Mouse (Mus musculus) hindbrain, embryonic 13.5 days (tissue): ENCODE results near the gene Krtap1-4. TPM values are rescaled to one million over a fixed set of nuclear protein-coding genes. Genes with fewer than 3 reads are reported as not detected.

Experiments
- polyA plus RNA-seq: library from polyadenylated mRNA; unstranded; fragments of >200 nt; fragmentation: Nextera tagmentation; extraction: Ambion mirVana; gene quantifications from 2 replicates; pipeline ENCODE4 v1.2.1, GENCODE M21; 2015

The Krtap1-4 gene
- polyA plus RNA-seq, 1 experiment from 2014 or later = not detected

Other genes starting within 250 kb of the Krtap1-4 start
- 0.13 and 0.21 TPM in 2 replicates for gene Krt26, start 245.7 kb downstream of the Krtap1-4 start, polyA plus RNA-seq
- gene Krt27, start 232.6 kb downstream of the Krtap1-4 start, polyA plus RNA-seq = not detected in 2 replicates
- gene Krt28, start 208.8 kb downstream of the Krtap1-4 start, polyA plus RNA-seq = 0.43 and 0.47 TPM in 2 replicates
- 32.7 and 41.6 TPM in 2 replicates for gene Krt10, start 194.3 kb downstream of the Krtap1-4 start, polyA plus RNA-seq
- gene Krt12, start 161.4 kb downstream of the Krtap1-4 start, polyA plus RNA-seq = 0.13 TPM in 1 of 2 replicates, not detected in the other
- 0.17 and 0.22 TPM in 2 replicates for gene Krt20, start 145.5 kb downstream of the Krtap1-4 start, polyA plus RNA-seq
- 0.10 and 0.17 TPM in 2 replicates for gene Krt23, start 90.5 kb downstream of the Krtap1-4 start, polyA plus RNA-seq
- gene Krt39, start 62.3 kb downstream of the Krtap1-4 start, polyA plus RNA-seq = not detected in 2 replicates
- gene Krt40, start 40.5 kb downstream of the Krtap1-4 start, polyA plus RNA-seq = not detected in 2 replicates
- not detected in 2 replicates for gene Krtap3-3, start 32.8 kb downstream of the Krtap1-4 start, polyA plus RNA-seq
- not detected in 2 replicates for gene Krtap3-2, start 26.8 kb downstream of the Krtap1-4 start, polyA plus RNA-seq
- gene Gm11939, start 24.2 kb downstream of the Krtap1-4 start, polyA plus RNA-seq = not detected in 2 replicates
- not detected in 2 replicates for gene Krtap3-1, start 17.0 kb downstream of the Krtap1-4 start, polyA plus RNA-seq
- not detected in 2 replicates for gene Krtap1-5, start 2.6 kb downstream of the Krtap1-4 start, polyA plus RNA-seq
- gene Krtap1-3, start 7.7 kb upstream of the Krtap1-4 start, polyA plus RNA-seq = not detected in 2 replicates
- gene Krtap9-3, start 14.5 kb upstream of the Krtap1-4 start, polyA plus RNA-seq = not detected in 2 replicates
- not detected in 2 replicates for gene Gm11938, start 19.7 kb upstream of the Krtap1-4 start, polyA plus RNA-seq
- gene Gm11937, start 26.5 kb upstream of the Krtap1-4 start, polyA plus RNA-seq = not detected in 2 replicates
- not detected in 2 replicates for gene Krtap2-4, start 31.2 kb upstream of the Krtap1-4 start, polyA plus RNA-seq
- not detected in 2 replicates for gene Gm11562, start 36.8 kb upstream of the Krtap1-4 start, polyA plus RNA-seq
- not detected in 2 replicates for gene Krtap4-1, start 44.6 kb upstream of the Krtap1-4 start, polyA plus RNA-seq
- gene Krtap4-2, start 51.4 kb upstream of the Krtap1-4 start, polyA plus RNA-seq = not detected in 2 replicates
- not detected in 2 replicates for gene Krtap4-7, start 60.4 kb upstream of the Krtap1-4 start, polyA plus RNA-seq
- not detected in 2 replicates for gene Gm11555, start 66.6 kb upstream of the Krtap1-4 start, polyA plus RNA-seq
- not detected in 2 replicates for gene Gm11563, start 75.3 kb upstream of the Krtap1-4 start, polyA plus RNA-seq
- gene Krtap4-6, start 82.3 kb upstream of the Krtap1-4 start, polyA plus RNA-seq = not detected in 2 replicates
- gene Gm14190, start 107.1 kb upstream of the Krtap1-4 start, polyA plus RNA-seq = not detected in 2 replicates
- not detected in 2 replicates for gene Gm14180, start 150.6 kb upstream of the Krtap1-4 start, polyA plus RNA-seq
- gene Gm11595, start 189.3 kb upstream of the Krtap1-4 start, polyA plus RNA-seq = not detected in 2 replicates
- not detected in 2 replicates for gene Krtap4-8, start 197.1 kb upstream of the Krtap1-4 start, polyA plus RNA-seq
- gene Krtap4-9, start 201.5 kb upstream of the Krtap1-4 start, polyA plus RNA-seq = not detected in 2 replicates
- gene Gm11596, start 209.8 kb upstream of the Krtap1-4 start, polyA plus RNA-seq = not detected in 2 replicates
- not detected in 2 replicates for gene Gm11569, start 215.3 kb upstream of the Krtap1-4 start, polyA plus RNA-seq
- not detected in 2 replicates for gene Gm11554, start 220.8 kb upstream of the Krtap1-4 start, polyA plus RNA-seq
- gene Krtap4-13, start 226.2 kb upstream of the Krtap1-4 start, polyA plus RNA-seq = not detected in 2 replicates
- not detected in 2 replicates for gene Gm11564, start 232.0 kb upstream of the Krtap1-4 start, polyA plus RNA-seq